Mouse (Mus musculus) kidney, adult 18-20 months (tissue): ENCODE measurements around the gene Pcnx.

ENCODE experiments used
- DNase-seq: peaks from one replicate; pipeline ENCODE4 v3.0.0; 2021

Gene Pcnx

DNA sequence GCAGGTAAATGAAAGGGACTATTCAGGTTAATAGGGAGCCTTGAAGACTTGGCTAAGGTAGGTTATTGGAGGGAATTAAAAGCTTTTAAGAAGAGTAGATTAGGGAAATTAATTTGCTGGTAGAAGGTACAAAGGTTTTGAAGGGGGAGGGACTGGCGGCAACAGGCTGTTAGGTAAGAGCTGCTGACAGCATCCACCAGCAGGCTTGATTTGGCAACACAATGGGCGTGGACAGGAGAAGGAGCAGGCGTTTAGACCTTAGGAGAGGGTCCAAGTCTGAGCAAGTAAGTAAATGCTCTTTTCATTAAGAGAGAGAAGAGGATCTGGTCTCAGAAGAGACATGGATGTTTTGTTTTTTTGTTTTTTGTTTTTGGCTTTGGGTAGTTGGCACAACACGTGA lies 3.1 kb upstream of the Pcnx start:
- peak; percentile 36 for DNase-seq

DNA sequence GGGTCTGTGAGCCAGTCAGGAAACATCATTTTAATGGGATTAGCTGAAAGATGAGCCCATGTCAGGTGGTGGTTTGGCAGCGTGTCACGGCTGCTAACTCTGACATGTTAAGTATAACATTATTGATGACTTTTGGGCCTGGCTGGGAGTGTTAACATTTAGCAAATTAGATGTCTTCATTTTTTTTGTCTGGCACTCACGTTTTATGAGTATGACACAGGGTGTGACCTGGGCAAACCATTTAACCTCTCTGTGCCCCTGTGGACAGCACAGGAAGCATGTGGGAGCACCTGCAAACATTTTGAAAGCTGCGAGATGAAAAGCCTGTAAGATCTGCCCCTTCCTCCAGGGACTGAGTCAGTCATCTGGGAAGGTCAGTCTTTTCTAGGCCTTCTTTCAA lies 2.6 kb upstream of the Pcnx start:
- no peak for DNase-seq

DNA sequence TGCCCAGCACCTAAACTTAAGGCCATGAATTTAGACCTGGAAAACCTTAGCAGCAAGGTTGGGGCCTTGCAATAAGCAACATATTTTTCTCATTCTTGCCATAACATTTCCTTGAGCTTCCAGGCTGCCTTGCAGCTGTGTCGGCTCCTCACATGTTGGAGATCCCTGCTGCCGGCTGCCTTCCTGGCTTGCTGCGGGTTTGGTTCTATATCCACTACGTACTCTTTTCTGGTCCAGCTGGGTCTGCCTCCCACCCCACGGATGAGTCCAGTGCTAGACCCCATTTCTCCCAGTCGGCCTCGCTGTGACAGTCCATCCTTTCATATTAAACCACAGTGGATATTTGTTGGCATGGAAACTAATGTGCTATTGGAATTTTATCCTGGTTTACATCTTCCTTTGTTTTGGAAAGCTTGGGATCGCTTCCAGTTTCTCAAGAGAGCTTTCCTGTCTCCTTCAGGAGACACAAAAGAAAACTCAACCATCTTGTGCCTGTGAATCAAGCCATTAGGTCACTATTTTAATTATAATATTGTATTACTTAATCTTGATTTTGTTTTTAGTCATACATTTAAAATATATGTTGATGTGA lies 1.7 kb upstream of the Pcnx start:
- no peak for DNase-seq

- DNase-seq = peak; percentile 79
Measured at GRCm38 (mm10) chr12:81860308-81861181, 722 bp downstream of the Pcnx start.

DNA sequence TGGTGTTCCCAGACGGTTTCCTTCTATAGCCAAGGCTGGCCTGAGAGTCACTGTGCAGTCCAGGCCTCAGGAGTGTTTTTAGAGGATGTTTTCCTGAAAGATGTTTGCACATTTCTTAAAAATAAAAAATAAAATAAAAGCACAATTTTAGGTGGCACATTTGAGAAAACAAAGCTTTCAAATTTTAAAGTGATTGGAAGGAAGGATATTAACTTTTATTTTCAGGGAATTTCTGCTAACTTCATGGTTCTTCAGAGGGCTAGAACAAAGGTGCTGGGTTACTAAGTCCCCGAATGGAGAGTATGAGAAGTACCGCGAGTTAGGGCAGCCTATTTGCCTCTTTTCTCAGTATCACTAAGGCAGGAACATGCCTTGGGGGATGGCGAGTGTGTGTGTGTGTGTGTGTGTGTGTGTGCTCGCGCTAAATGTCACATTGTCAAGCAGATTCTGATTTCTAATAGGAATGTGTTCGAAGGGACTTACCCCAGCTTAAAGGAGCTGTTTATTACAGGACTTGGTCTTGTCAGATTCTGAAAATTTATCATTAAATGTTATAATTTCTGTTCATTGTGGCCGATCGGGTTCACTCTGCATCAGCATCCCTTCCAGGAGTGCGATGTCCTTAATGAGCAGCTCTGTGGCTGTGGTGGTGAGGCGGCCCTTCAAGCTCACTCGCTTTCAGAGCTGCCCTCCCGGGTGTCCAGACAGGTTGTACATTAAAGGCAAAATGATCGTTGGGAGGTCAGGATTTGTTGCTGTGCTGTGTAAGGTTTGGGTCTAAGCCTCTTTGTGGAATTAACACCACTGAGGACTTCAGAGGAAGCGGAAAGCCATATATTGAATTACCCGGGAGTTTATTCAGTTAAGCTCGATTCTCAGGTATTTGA lies 1.6 kb downstream of the Pcnx start:
- DNase-seq = peak; percentile 16

DNA sequence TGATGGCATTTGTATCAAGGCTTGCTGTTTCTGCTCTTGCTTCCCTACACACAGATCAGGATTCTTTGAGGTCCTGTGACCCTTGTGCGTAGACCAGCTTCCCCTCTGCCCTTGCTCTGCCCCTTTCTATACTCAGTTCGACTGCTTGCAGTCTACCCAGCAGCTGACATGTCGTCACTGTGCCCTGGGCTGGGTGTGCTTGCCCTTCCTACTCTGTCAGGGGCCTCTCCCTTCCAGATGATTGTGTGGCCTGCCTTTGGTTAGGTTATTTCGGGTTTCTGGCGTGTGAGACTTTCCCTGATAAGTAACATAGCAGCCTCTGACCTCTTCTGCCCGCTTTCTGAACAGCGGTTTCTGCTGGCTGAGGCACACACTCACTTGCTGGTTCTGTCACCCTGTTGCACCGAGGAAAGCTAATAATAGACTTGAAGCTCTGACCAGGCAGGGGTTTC lies 2.6 kb downstream of the Pcnx start:
- DNase-seq = peak; percentile 24

- no peak for DNase-seq
Measured at GRCm38 (mm10) chr12:81863949-81864348, 4.1 kb downstream of the Pcnx start.

DNA sequence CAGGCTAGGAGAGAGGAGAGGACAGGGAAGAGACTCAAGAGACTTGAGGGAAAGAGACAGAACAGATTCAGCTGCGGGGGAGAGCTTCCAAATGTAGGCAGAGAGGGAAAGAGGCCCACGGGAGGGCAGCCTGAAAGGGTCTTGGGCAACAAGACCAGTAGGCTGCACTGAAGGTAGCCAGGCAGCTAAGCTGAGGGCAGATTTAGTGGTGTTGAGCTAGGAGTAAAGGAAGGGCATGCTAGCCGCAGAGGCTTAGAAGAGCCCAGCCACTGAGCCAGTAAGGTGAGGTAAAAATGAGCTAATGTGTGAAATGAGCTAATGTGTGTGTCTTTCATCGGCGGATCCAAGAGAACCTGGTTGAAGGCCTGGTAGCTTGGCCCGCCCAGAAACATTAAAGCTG lies 5.4 kb downstream of the Pcnx start:
- no peak for DNase-seq

- DNase-seq = no peak
Measured at GRCm38 (mm10) chr12:81867316-81867715, 7.5 kb downstream of the Pcnx start.

DNA sequence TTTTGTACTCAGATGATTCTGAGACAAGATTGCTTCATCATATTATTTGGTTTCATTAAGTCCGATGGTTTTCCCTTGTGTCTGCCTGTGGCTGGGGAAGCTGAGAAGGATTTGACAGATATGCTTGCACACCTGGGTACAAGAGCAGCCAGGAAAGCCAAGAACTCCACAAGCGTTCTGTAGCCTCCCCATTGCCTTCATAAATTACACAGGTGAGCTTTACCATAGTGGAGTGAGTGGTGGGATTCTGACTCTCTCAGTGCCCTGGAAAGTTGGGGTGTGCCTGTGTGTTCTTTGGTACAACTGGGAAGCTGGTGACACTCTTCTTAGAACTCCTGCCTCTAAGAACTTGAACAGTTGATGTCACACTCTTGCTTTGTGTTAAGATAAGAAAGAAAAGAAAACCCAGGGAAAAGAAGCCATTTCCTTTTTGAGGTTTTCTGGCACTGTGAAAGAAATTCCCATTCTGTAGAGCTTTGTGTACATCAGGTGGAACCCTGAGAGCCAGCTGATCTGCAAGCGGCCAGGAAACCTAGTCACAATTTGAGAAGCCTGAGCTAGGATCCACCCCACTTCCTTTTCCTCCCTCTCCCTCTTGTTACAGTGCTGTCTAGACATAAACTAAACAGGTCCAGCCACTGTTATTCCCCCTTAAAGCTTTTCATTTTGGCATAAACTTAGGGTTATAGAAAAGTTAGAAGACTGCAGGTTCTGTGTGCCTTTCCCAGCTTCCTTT lies 9.6 kb downstream of the Pcnx start:
- no peak for DNase-seq

DNA sequence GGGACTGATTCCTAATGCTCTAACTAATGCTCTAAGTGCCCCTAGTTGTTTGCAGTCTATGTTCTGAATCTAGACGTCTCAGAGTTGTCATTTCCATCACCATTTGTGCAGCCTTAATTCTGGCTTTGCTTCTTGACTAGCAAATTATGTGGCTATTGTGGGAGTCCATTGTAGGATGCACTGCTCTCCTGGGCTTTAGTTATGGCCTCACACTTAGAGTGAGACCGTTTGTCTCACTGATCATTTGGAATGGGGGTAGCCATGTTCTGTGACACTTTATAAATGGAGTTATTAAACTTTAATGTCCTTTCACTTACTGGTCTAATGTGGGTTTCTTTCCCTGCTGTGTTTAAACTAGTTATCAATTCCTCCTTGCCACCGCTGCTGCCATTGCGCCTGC lies 13.5 kb downstream of the Pcnx start:
- no peak for DNase-seq

- DNase-seq = no peak
Measured at GRCm38 (mm10) chr12:81880161-81880560, 20.3 kb downstream of the Pcnx start.

DNA sequence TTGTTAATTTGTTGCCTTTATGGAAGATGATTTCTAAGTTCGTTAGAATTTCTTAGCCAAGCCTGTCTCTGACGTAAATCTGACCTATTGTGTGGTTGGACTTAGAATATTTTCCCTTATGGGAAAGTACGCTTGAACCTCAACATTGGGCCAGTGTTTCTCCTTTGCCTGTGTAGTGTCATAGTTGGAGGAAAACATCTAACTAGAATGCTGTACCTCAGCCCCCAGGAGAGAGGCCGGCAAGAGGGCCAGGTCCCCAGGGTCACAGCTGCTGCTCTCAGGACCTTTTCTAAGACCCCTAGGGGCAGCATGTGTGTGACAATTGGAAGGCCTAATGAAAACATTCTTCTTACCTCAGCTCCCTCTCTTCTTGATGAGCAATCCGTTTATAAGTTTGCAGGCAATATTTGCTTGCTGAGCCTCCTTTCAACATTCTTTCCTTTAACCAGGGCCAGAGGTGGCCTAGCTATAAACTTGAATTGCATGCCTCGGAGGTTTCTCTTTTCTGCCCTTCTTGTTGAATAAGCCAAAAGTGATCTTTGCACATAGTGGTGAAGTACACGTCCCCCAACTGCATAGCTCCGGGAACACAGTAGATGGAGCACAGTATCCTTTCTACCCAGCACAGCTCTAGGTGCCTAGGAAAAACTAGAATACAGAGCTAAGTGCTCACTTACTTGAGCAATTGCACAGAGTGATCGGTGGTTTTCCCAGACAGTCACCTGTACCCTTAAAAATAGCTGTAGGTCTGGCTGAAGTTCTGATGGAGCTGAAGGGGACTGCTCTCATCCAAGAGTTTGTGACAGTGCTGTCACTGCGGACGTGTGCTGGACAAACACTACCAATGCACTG lies 23.7 kb downstream of the Pcnx start:
- DNase-seq = no peak

DNA sequence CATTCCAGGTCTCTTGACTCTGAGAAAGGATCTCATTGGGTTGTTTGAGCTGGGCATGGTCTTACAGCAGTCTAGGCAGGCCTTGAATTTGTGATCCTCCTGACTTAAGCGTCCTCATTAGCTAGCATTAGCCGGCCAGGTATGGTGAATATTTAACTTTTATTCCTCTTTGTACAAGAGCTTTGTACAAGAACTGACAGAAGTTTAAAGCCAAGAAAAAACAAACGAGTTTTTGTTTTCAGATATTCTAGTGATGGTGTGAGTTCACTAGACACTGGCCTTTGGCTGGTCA lies 24.2 kb downstream of the Pcnx start:
- DNase-seq = no peak

DNA sequence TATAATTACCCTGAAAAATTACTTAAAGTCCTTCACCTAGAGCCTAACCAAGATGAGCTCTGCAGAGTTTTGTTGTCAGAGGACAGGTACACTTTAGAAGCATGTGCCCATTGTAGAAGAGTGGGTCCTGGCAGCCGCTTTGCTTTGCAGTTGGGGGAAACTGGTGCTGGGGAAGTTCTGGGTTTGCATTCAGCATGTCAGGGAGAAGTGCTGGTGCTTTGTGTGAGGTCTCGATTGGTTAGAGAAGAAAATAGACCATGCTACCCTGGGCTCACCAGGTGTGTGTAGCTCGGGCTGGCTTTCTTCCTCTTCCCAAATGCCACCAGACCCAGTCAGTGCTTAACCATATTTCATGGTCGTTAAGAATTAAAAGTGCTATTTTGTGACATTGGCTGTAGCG lies 25.2 kb downstream of the Pcnx start:
- DNase-seq = no peak

DNA sequence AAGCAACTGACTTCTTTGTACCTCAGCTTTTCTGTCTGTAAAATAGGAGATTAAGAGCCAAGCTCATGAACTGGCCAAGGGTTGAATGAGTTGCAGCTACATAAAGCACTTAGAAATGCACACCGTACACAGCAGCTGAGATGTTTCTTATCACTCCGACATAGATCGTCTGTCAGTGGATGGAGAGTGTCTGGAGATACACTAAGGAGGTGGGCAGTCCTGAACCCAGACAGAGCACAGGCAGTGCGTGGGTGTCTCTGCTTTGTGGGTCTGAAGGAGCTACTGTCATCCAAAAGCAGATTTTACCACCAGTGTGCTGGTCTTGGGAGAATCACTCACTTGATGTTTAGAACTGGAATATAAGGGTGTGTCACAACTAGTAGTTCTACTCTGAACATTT lies 26.2 kb downstream of the Pcnx start:
- DNase-seq = no peak

GRCm38 (mm10) chr12:81888954-81889353 lies 29.1 kb downstream of the Pcnx start:
- no peak for DNase-seq

DNA sequence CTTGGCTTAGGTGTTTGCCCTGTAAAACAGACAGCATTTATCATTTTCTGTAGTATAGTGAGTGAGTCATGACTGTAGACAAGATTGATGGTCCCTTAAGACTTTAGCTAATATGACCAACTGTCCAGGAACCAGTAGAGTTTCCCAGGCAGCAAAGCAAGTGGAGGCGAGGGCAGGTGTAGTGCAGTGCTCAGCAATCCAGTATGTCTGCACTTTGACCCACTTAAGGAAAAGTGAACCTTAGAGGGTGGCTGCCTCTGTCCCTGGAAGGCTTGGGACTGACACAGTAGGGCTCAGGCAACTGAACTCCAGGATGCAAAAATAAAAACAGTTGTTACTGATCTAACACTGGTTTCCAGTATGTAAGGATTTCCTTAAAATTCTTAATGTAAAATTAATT lies 32.1 kb downstream of the Pcnx start:
- no peak for DNase-seq

DNA sequence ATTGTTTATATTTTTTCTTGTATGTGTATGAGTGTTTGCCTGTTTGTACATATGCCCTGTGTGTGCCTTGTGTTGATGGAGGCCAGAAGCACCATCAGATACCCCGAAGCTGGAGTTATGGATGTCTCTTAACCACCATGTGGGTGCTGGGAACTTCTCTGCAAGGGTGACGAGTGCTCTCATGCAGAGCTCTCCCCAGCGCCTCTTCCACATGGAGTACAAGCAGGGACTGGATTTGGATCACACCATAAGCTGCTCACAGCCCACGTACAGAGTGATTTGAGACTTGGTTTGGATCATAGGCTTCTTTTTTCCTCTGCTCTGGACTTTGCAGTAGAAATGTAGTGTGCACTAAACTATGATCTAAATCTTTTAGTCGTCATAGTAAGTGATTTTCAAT lies 34.5 kb downstream of the Pcnx start:
- no peak for DNase-seq

DNA sequence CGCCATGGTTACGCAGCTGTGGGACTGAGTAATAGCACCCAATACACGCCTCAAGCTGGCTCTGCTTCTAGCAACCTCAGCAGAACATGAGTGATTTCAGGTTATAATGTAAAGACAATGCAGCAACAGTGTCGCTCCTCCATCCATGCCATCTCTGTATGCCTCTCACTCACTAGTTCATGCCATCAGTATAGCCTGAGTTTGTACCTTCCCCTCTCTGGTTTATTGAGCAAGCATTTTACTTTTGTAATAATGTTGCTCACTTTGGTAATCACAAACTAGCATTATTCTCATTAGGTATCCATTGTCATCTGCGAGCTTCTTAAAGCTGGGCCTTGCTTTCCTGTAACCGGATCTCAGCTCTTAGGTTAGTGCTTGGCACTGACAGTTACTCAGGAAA lies 36.2 kb downstream of the Pcnx start:
- DNase-seq = no peak

GRCm38 (mm10) chr12:81904456-81904855 lies 44.6 kb downstream of the Pcnx start:
- DNase-seq = no peak

GRCm38 (mm10) chr12:81905865-81906264 lies 46.0 kb downstream of the Pcnx start:
- no peak for DNase-seq
